Mouse (Mus musculus) ES-E14 (cell line): ENCODE measurements around the gene Iqschfp. TPM values are rescaled to one million over a fixed set of nuclear protein-coding genes. Genes with fewer than 3 reads are reported as not detected.

ENCODE experiments used
- DNase-seq: peaks from one replicate; pipeline ENCODE4 v3.0.0-alpha.2; 2013; ENCODE audit warnings: low read depth, low spot score
- H3K27ac ChIP-seq: 2 replicates; pipeline ENCODE4 v1.5.1; 2012; ENCODE audit warnings: low read depth, mild to moderate bottlenecking, low read length, moderate library complexity, mixed read lengths; ENCODE audit not compliant: poor library complexity, insufficient read depth, severe bottlenecking
- H3K36me3 ChIP-seq: 2 replicates; pipeline ENCODE4 v1.6.1; 2012; ENCODE audit warnings: mild to moderate bottlenecking, low read length, moderate library complexity, mixed read lengths; ENCODE audit not compliant: control insufficient read depth, poor library complexity, insufficient read depth, severe bottlenecking
- H3K4me1 ChIP-seq, 2 experiments: fragments of 150-350 bp in 1 of 2; sonication (generic) in 1 of 2; 2 replicates each; pipeline ENCODE4 v1.6.1; 2012; ENCODE audit warnings: low read length in 2 of 2, mild to moderate bottlenecking in 1 of 2, mixed read lengths in 1 of 2; ENCODE audit not compliant: control insufficient read depth in 2 of 2, insufficient read depth in 2 of 2, poor library complexity in 1 of 2
- H3K4me3 ChIP-seq, 2 experiments: fragments of 150-350 bp in 1 of 2; sonication (generic) in 1 of 2; 2 replicates each; pipeline ENCODE4 v1.5.1; 2012; ENCODE audit warnings: low read length in 2 of 2, low read depth in 1 of 2, mild to moderate bottlenecking in 1 of 2, mixed read lengths in 1 of 2; ENCODE audit not compliant: insufficient read depth in 1 of 2, poor library complexity in 1 of 2, severe bottlenecking in 1 of 2
- H3K9ac ChIP-seq: 2 replicates; pipeline ENCODE4 v1.6.1; 2012; ENCODE audit warnings: low read depth, mild to moderate bottlenecking, low read length, mixed read lengths; ENCODE audit not compliant: poor library complexity, insufficient read depth, severe bottlenecking
- H3K9me3 ChIP-seq: fragments of 150-350 bp; sonication (generic); 2 replicates; pipeline ENCODE4 v1.6.1; 2012; ENCODE audit warnings: low read depth, mild to moderate bottlenecking, low read length; ENCODE audit not compliant: control insufficient read depth, insufficient read depth
- CHD2 ChIP-seq: IDR thresholded peaks from 2 replicates; pipeline ENCODE4 v1.6.1; 2014; ENCODE audit warnings: mild to moderate bottlenecking, low read depth, low read length, inconsistent platforms
- HCFC1 ChIP-seq: IDR thresholded peaks from 2 replicates; pipeline ENCODE4 v1.6.1; 2012; ENCODE audit warnings: low read length, inconsistent platforms, borderline replicate concordance; ENCODE audit not compliant: insufficient read depth
- MAFK ChIP-seq: IDR thresholded peaks from 2 replicates; pipeline ENCODE4 v1.6.1; 2014; ENCODE audit warnings: mild to moderate bottlenecking, low read depth, low read length, inconsistent platforms; ENCODE audit not compliant: insufficient read depth
- ZC3H11A ChIP-seq: IDR thresholded peaks from 2 replicates; pipeline ENCODE4 v1.6.1; 2012; ENCODE audit warnings: low read depth, mild to moderate bottlenecking, inconsistent platforms, low read length, borderline replicate concordance
- ZNF384 ChIP-seq: IDR thresholded peaks from 2 replicates; pipeline ENCODE4 v1.6.1; 2012; ENCODE audit warnings: low read depth, low read length, inconsistent platforms
- in situ Hi-C, 2 experiments: fragments of 600-800 bp; cut with MboI; formaldehyde crosslinking; loops; one replicate each; pipeline ENCODE4 v1.15.1; 2025; ENCODE audit warnings: low sequenced_read_pairs in 2 of 2, inconsistent platforms in 1 of 2; ENCODE audit not compliant: unreplicated experiment in 2 of 2
- total RNA-seq: library from RNA; depleted of rRNA; stranded (reverse); fragments of 300-350 nt; gene quantifications from 2 replicates; pipeline ENCODE4 v1.2.3, GENCODE M21; 2012

The Iqschfp gene
- total RNA-seq, 1 experiment: not detected

DNA sequence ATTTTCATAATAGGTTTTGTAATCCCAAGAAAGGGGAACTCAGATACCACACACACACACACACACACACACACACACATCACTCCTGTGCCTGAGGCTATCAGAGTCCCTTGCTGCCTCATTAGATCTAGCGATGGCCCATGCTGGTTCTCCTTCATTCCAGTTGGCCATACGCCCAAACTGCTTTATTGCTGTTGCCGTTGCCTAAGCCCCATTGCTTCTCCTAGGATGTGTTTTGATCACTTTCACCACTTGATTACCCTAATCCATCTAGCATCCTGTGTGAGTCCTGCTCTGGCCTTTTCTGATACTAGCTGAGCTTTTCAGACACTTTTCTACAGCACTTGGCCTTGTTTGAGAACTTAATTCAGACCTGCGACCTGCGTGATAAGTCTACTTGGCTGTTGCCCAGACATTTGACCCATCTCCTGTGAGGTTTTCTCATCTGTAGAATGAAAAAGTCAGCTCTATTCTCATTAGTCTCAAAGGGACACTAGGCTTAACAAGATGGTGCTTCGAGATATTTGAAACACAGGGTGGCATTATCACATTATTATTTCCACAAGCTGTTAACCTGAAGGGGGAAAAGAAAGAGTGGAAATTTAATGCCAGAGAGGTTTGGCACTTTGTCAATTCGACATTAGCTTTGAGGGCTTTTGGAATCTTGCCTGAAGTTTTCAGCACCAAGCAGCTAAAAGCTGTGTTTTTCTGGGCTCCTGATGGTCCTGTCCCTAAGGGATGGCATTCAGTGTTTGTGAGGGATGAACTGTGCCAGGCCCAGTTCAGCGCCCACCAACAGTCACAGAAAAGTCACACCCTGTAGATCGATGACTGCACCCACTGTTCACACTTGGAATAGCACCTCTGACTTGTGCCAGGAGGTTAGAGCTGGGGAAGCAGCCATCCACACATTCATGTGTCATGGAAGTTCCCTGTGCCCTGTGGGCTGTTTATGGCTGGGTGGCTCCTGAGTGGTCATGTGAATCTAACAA, 179.7 kb downstream of the Iqschfp start:
- Histone ChIP-seq H3K27ac (no peak overlapping the region), H3K9me3 (no peaks in the 10 kb centered on the region), H3K9ac (no peak overlapping the region), H3K36me3 (no peaks in the 10 kb centered on the region; the same call in 1 of the 2 replicates), H3K4me3 (no peak overlapping the region), H3K4me1 (no peaks in the 10 kb centered on the region)
- in situ Hi-C loops: loop anchor here in 1 of 2 experiments (25.0 kb wide), 1 partner anchor 641 kb away; no protein-coding TSS in a partner anchor
- TF ChIP-seq HCFC1 (no peak), ZNF384 (no peak), MAFK (no peak), ZC3H11A (no peak), CHD2 (no peak)
- DNase-seq: no peak

DNA sequence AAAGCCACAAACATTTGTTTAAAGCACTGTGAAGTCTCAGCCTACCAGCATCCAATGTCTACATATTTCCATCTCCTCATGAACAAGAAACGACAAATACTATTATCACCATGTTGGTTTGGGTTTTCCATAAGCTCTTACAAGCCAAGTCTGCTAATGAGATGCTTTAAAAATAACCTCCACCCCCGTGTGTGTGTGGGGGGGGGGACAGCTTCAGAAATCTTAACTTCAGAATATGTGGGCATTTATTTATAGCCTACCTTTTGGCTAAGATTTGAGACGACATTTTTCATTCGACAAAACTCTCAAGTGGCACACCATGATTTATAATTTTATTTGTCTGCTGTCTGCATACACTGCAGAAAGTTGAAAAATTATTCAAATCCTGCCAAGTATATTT, 185.4 kb downstream of the Iqschfp start:
- in situ Hi-C loops: no loop called here
- H3K27ac ChIP-seq: no peak overlapping the region
- H3K4me3 ChIP-seq: no peak overlapping the region
- TF ChIP-seq MAFK (no peak), ZNF384 (no peak), CHD2 (no peak), ZC3H11A (no peak), HCFC1 (no peak)
- H3K9me3 ChIP-seq: no peaks in the 10 kb centered on the region
- no peak overlapping the region for H3K9ac ChIP-seq
- no peaks in the 10 kb centered on the region for H3K36me3 ChIP-seq
- no peak for DNase-seq
- H3K4me1 ChIP-seq: no peaks in the 10 kb centered on the region

DNA sequence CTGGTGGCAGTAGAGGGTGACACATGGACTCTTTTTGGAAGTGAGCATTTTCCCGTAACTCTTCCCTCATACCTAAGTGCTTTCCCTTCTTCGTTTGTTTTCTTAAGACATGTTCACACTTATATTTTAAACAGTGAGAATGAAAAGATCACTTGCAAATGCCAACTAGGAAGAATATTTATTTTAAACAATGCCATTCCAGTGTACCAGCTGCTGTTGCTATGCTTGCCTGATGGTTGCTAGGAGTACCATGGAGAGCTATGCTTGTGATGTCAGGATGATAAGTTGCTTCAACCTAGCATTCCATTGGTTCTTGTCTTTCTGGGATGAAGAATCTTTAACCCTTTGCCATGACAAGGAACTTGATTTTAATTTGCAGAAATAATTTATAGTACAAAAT, 193.0 kb downstream of the Iqschfp start:
- Histone ChIP-seq H3K9ac (no peak overlapping the region), H3K4me3 (no peak overlapping the region), H3K27ac (no peak overlapping the region), H3K36me3 (no peaks in the 10 kb centered on the region), H3K9me3 (no peaks in the 10 kb centered on the region), H3K4me1 (no peaks in the 10 kb centered on the region)
- in situ Hi-C loops: no loop called here
- DNase-seq: no peak
- TF ChIP-seq ZNF384 (no peak), HCFC1 (no peak), CHD2 (no peak), MAFK (no peak), ZC3H11A (no peak)

DNA sequence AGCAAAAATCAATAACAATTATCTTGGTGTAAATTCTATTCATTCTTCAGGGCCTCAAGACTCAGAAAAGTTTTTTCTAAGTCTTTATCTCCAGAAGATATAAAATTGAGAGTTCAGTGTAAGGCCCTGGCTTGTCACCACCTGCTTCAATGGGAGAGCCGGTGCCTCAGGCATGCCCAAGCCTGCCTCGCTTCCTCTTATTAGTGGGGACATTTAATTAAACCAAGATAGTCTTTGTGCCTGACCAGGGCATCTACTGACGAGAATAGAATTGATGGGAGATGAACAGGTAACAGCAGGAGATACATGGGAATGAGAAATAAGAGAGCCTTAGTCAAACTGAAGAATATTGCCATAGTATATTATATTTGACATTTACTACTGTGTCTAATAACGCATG, 200.1 kb downstream of the Iqschfp start:
- H3K9me3 ChIP-seq: no peaks in the 10 kb centered on the region
- H3K9ac ChIP-seq: no peak overlapping the region
- TF ChIP-seq ZC3H11A (no peak), MAFK (no peak), HCFC1 (no peak), ZNF384 (no peak), CHD2 (no peak)
- no peak overlapping the region for H3K4me3 ChIP-seq
- in situ Hi-C loops: no loop called here
- no peak overlapping the region for H3K27ac ChIP-seq
- no peak for DNase-seq
- H3K4me1 ChIP-seq: no peaks in the 10 kb centered on the region
- no peaks in the 10 kb centered on the region for H3K36me3 ChIP-seq
